Mouse (Mus musculus): ENCODE results near the gene Xrcc3. TPM values are rescaled to one million over a fixed set of nuclear protein-coding genes. Genes with fewer than 3 reads are reported as not detected.

Xrcc3 gene
- total and polyA plus RNA-seq, 3 experiments = 11.8 to 16.3 (median 13.3) TPM

GRCm38 (mm10) chr12:111785174-111785573 lies 28.5 kb downstream of the Xrcc3 start:
- Histone ChIP-seq H3K27ac (ENCODE audit: insufficient read depth, low read depth) (no peak overlapping the region), H3K4me1 (ENCODE audit: control insufficient read depth in 1 of 2, insufficient read depth in 2 of 2) (peaks cover 0 to 10% of the 10 kb centered on the region in 2 experiments; a peak in 1 of 4 replicates), H3K36me3 (replicated peaks in 1 of 2; ENCODE audit: control insufficient read depth in 1 of 2, insufficient read depth in 1 of 2, low read length in 1 of 2) (peaks cover 80 to 94% of the 10 kb centered on the region in 2 experiments), H3K79me2 (replicated peaks; ENCODE audit: control insufficient read depth, extremely low read depth, insufficient read depth, poor library complexity, severe bottlenecking) (no peaks in the 10 kb centered on the region), H3K4me3 (replicated peaks in 1 of 3; ENCODE audit: low read depth in 2 of 3, low read length in 2 of 3, poor library complexity in 1 of 3) (no peak overlapping the region), H3K4me2 (ENCODE audit: insufficient read depth, low read depth, poor library complexity, severe bottlenecking) (no peak overlapping the region), H3K9me3 (replicated peaks; ENCODE audit: low read length) (no peaks in the 10 kb centered on the region), H3K27me3 (replicated peaks) (no peaks in the 10 kb centered on the region), H3K9ac (ENCODE audit: insufficient read depth, low read depth) (no peak overlapping the region)
- dilution Hi-C loops (cut with MboI; ENCODE audit: extremely low pct_ligation_motif_present, extremely low pct_unique_long_range_greater_than_20kb, low sequenced_read_pairs) = no loop called here
- TF ChIP-seq NELFE (IDR thresholded peaks at IDR 0.05; ENCODE audit: low read depth, low read length) = no peak
- no peak for TF ChIP-seq ZC3H11A (IDR thresholded peaks at IDR 0.05; ENCODE audit: low read depth, low read length)
- in situ Hi-C loops (cut with MboI; ENCODE audit: low pct_ligation_motif_present, low pct_unique_long_range_greater_than_20kb, low sequenced_read_pairs) = no loop called here
- DNase-seq (ENCODE audit: extremely low read depth) = no peak

GRCm38 (mm10) chr12:111779544-111779943 lies 34.1 kb downstream of the Xrcc3 start:
- H3K4me1 ChIP-seq (ENCODE audit: control insufficient read depth in 1 of 2, insufficient read depth in 2 of 2) = peaks cover 0 to 11% of the 10 kb centered on the region in 2 experiments; a peak in 1 of 4 replicates
- no peak overlapping the region for H3K27ac ChIP-seq (ENCODE audit: insufficient read depth, low read depth)
- no peaks in the 10 kb centered on the region for H3K79me2 ChIP-seq (replicated peaks; ENCODE audit: control insufficient read depth, extremely low read depth, insufficient read depth, poor library complexity, severe bottlenecking)
- H3K4me2 ChIP-seq (ENCODE audit: insufficient read depth, low read depth, poor library complexity, severe bottlenecking) = no peak overlapping the region
- in situ Hi-C loops (cut with MboI; ENCODE audit: low pct_ligation_motif_present, low pct_unique_long_range_greater_than_20kb, low sequenced_read_pairs) = no loop called here
- no peak overlapping the region for H3K9ac ChIP-seq (ENCODE audit: insufficient read depth, low read depth)
- dilution Hi-C loops (cut with MboI; ENCODE audit: extremely low pct_ligation_motif_present, extremely low pct_unique_long_range_greater_than_20kb, low sequenced_read_pairs) = no loop called here
- TF ChIP-seq ZNF384 (IDR thresholded peaks at IDR 0.05; ENCODE audit: low read depth, low read length) (no peak), HCFC1 (IDR thresholded peaks at IDR 0.05; ENCODE audit: low read depth, low read length) (no peak), IRF4 (IDR thresholded peaks at IDR 0.05; ENCODE audit: low read depth, low read length) (no peak), CTCF (conservative IDR thresholded peaks at IDR 0.05 in 1 of 2, IDR thresholded peaks at IDR 0.05 in 1 of 2; ENCODE audit: low read depth in 2 of 2, low read length in 2 of 2) (peak in 1 of 2 experiments; percentile 40; a peak in 2 of 4 replicates), KAT2A (IDR thresholded peaks at IDR 0.05; ENCODE audit: insufficient replicate concordance, low read length) (no peak), POLR2AphosphoS2 (IDR thresholded peaks at IDR 0.05; ENCODE audit: low read depth, low read length) (no peak), SMC3 (IDR thresholded peaks at IDR 0.05; ENCODE audit: low read depth, low read length) (peak; percentile 23), PAX5 (IDR thresholded peaks at IDR 0.05; ENCODE audit: low read length) (no peak), RAD21 (IDR thresholded peaks at IDR 0.05; ENCODE audit: low read depth, low read length) (peak; percentile 33), CHD1 (IDR thresholded peaks at IDR 0.05; ENCODE audit: low read depth, low read length) (no peak), TCF12 (IDR thresholded peaks at IDR 0.05; ENCODE audit: low read depth, low read length) (no peak), MXI1 (IDR thresholded peaks at IDR 0.05; ENCODE audit: low read depth, low read length) (no peak), ZMIZ1 (IDR thresholded peaks at IDR 0.05; ENCODE audit: low read depth, low read length) (no peak), USF1 (IDR thresholded peaks at IDR 0.05; ENCODE audit: low read depth, low read length) (no peak), BHLHE40 (IDR thresholded peaks at IDR 0.05; ENCODE audit: low read depth, low read length) (no peak), ZKSCAN1 (IDR thresholded peaks at IDR 0.05; ENCODE audit: borderline replicate concordance, low read depth, low read length) (no peak), EP300 (IDR thresholded peaks at IDR 0.05; ENCODE audit: low read length) (no peak), MAFK (IDR thresholded peaks at IDR 0.05; ENCODE audit: insufficient replicate concordance, low read length) (no peak), NRF1 (IDR thresholded peaks at IDR 0.05; ENCODE audit: low read depth, low read length) (no peak), TBP (conservative IDR thresholded peaks at IDR 0.05; ENCODE audit: low read depth, low read length) (no peak), RCOR1 (conservative IDR thresholded peaks at IDR 0.05; ENCODE audit: low read depth, low read length) (no peak), SIN3A (IDR thresholded peaks at IDR 0.05; ENCODE audit: low read length) (no peak), NELFE (IDR thresholded peaks at IDR 0.05; ENCODE audit: low read depth, low read length) (no peak)
- no peak overlapping the region for H3K4me3 ChIP-seq (replicated peaks in 1 of 3; ENCODE audit: low read depth in 2 of 3, low read length in 2 of 3, poor library complexity in 1 of 3)
- DNase-seq (ENCODE audit: extremely low read depth) = no peak
- peaks cover 81 to 95% of the 10 kb centered on the region in 2 experiments for H3K36me3 ChIP-seq (replicated peaks in 1 of 2; ENCODE audit: control insufficient read depth in 1 of 2, insufficient read depth in 1 of 2, low read length in 1 of 2)
- peaks cover 10% of the 10 kb centered on the region for H3K9me3 ChIP-seq (replicated peaks; ENCODE audit: low read length)
- H3K27me3 ChIP-seq (replicated peaks) = no peaks in the 10 kb centered on the region

Measured in CH12.LX (cell line).